Mouse (Mus musculus) hindbrain, postnatal 0 days (tissue): ENCODE measurements around the gene Ptges3l. TPM values are rescaled to one million over a fixed set of nuclear protein-coding genes. Genes with fewer than 3 reads are reported as not detected.
"Not testable (repeated sequence)": the region's sequence is repeated elsewhere in the genome, so short reads cannot be mapped to it uniquely, and the experiment has no call there.

ENCODE experiments used
- ATAC-seq: fragments of 200-750 bp; cut with Nextera tagmentation; 2 replicates; pipeline ENCODE4 v1.8.0; 2017; ENCODE audit warnings: mild to moderate bottlenecking, moderate TSS enrichment, moderate library complexity
- DNase-seq: peaks from one replicate; pipeline ENCODE4 v3.0.0-alpha.2; 2015; ENCODE audit warnings: low spot score
- H3K27ac ChIP-seq: fragments of 300-500 bp; sonication (generic); 2 replicates; pipeline ENCODE4 v1.5.1; 2014; ENCODE audit warnings: mild to moderate bottlenecking
- H3K27me3 ChIP-seq: fragments of 300-500 bp; sonication (generic); 2 replicates; pipeline ENCODE4 v1.6.1; 2014; ENCODE audit warnings: low read length, mixed read lengths; ENCODE audit not compliant: insufficient read depth
- H3K36me3 ChIP-seq: fragments of 300-500 bp; sonication (generic); 2 replicates; pipeline ENCODE4 v1.6.1; 2014; ENCODE audit warnings: low read length, mixed read lengths; ENCODE audit not compliant: insufficient read depth
- H3K4me1 ChIP-seq: fragments of 300-500 bp; sonication (generic); 2 replicates; pipeline ENCODE4 v1.6.1; 2014; ENCODE audit warnings: antibody characterized with exemption, low read length, mixed read lengths; ENCODE audit not compliant: insufficient read depth
- H3K4me2 ChIP-seq: fragments of 300-500 bp; sonication (generic); 2 replicates; pipeline ENCODE4 v1.6.1; 2014; ENCODE audit warnings: low read depth, mild to moderate bottlenecking, low read length, moderate library complexity, mixed read lengths
- H3K4me3 ChIP-seq: fragments of 300-500 bp; sonication (generic); 2 replicates; pipeline ENCODE4 v1.5.1; 2014; ENCODE audit warnings: low read length
- H3K9ac ChIP-seq: fragments of 300-500 bp; sonication (generic); replicated peaks from 2 replicates; pipeline ENCODE4 v1.6.1; 2014; ENCODE audit warnings: mild to moderate bottlenecking, low read length, moderate library complexity, mixed read lengths
- H3K9me3 ChIP-seq: fragments of 300-500 bp; sonication (generic); 2 replicates; pipeline ENCODE4 v1.6.1; 2016; ENCODE audit warnings: low read length, mixed read lengths
- CTCF ChIP-seq: IDR thresholded peaks from 2 replicates; pipeline ENCODE4 v1.5.1; 2016; ENCODE audit warnings: antibody characterized with exemption, control low read depth, low read depth
- WGBS: fragments of 180-500 bp; shearing (Covaris S2); extraction: QIAGEN DNeasy Blood & Tissue Kit; methylation state at CpG from one replicate; pipeline ENCODE4 v1.1.7; 2014; 5-methylcytosine and 5-hydroxymethylcytosine counted together
- polyA plus RNA-seq: library from polyadenylated mRNA; unstranded; fragments of >200 nt; fragmentation: Nextera tagmentation; extraction: Ambion mirVana; gene quantifications from 2 replicates; pipeline ENCODE4 v1.2.1, GENCODE M21; 2015
- total RNA-seq: library from RNA; depleted of rRNA; stranded (reverse); fragments of >200 nt; gene quantifications from 2 replicates; pipeline ENCODE4 v1.2.3, GENCODE M21; 2014

Gene Ptges3l
- total and polyA plus RNA-seq, 2 experiments from 2014 or later = 0.31 to 3.8 TPM

GRCm38 (mm10) chr11:101458217-101458616 lies 33.1 kb upstream of the Ptges3l start:
- Histone ChIP-seq H3K9me3 (no peaks in the 10 kb centered on the region), H3K36me3 (peaks cover 47% of the 10 kb centered on the region), H3K4me3 (no peak overlapping the region), H3K4me2 (no peak overlapping the region), H3K27me3 (no peaks in the 10 kb centered on the region), H3K9ac (no peak overlapping the region), H3K27ac (no peak overlapping the region), H3K4me1 (peaks cover 10% of the 10 kb centered on the region)
- no peak for TF ChIP-seq CTCF
- ATAC-seq (no peak), DNase-seq (no peak)
- WGBS = 85% methylated on average over 12 of the region's 12 CpGs

DNA sequence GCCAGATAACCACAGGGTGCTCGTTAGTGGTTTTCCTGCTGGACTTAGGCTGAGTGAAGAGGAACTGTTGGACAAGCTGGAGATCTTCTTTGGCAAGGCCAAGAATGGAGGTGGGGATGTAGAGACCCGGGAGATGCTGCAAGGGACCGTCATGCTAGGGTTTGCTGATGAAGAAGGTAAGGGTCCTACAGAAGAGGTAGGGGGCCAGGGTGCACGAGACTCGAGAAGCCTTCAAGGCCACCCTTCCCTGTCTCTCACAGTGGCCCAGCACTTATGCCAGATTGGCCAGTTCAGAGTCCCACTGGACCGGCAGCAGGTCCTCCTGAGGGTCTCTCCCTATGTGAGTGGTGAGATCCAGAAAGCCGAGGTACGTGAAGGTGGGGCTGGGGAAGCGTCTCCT lies 32.5 kb upstream of the Ptges3l start:
- no peak for ATAC-seq
- DNase-seq = no peak
- Histone ChIP-seq H3K4me1 (peaks cover 8% of the 10 kb centered on the region; the same call in 1 of the 2 replicates), H3K4me2 (no peak overlapping the region), H3K9me3 (no peaks in the 10 kb centered on the region), H3K27me3 (no peaks in the 10 kb centered on the region), H3K9ac (no peak overlapping the region), H3K36me3 (peaks cover 43% of the 10 kb centered on the region), H3K4me3 (no peak overlapping the region), H3K27ac (no peak overlapping the region)
- WGBS = 89% methylated on average over 9 of the region's 9 CpGs
- TF ChIP-seq CTCF = no peak

GRCm38 (mm10) chr11:101455627-101456026 lies 30.5 kb upstream of the Ptges3l start:
- H3K9me3 ChIP-seq = no peaks in the 10 kb centered on the region
- 91% methylated on average over 7 of the region's 7 CpGs for WGBS
- DNase-seq = no peak
- H3K27ac ChIP-seq = no peak overlapping the region
- H3K4me3 ChIP-seq = no peak overlapping the region
- no peak for ATAC-seq
- no peaks in the 10 kb centered on the region for H3K27me3 ChIP-seq
- H3K9ac ChIP-seq = no peak overlapping the region
- TF ChIP-seq CTCF = no peak
- peaks cover 36% of the 10 kb centered on the region for H3K36me3 ChIP-seq
- 0 out of 2 replicates have a peak, but pooled peaks cover 4% of the 10 kb centered on the region for H3K4me1 ChIP-seq
- no peak overlapping the region for H3K4me2 ChIP-seq

GRCm38 (mm10) chr11:101454702-101455101 lies 29.6 kb upstream of the Ptges3l start:
- 18% methylated on average over 6 of the region's 6 CpGs for WGBS

DNA sequence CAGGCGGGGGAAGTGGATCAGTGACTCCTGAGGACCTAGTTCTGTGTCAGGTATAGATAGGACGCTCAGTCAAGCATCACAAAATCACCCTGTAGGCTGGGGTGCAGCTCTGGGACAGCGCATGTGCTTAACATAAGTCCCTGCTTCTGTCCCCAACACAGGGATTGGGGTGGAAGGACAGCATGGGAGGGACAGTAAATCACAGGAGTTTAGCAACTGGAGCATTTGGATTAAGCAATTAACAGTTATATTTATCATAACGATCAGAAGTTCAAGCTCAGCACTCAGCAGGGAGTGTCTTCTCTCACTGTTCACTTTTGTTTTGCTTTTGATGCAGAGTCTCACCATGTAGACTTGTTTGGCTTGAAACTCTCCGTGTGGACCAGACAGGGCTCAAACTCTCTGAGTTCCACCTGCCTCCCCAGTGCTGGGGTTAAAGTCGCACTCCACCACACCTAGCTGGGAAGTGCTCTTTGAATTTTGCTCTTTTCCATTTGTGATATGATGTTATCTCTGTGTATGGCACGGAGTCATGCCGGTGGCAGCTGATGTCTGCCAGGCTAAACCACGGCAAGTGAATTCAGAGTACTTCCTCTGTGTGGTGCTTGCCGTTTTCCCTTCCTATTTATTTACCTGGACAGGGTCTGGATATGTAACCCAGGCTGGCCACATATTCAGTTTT lies 27.1 kb upstream of the Ptges3l start:
- TF ChIP-seq CTCF = no peak
- 74% methylated on average over 10 of the region's 10 CpGs for WGBS
- no peak for DNase-seq
- Histone ChIP-seq H3K27me3 (no peaks in the 10 kb centered on the region), H3K9ac (no peak overlapping the region), H3K4me1 (0 out of 2 replicates have a peak, but pooled peaks cover 4% of the 10 kb centered on the region), H3K4me3 (no peak overlapping the region), H3K4me2 (no peak overlapping the region), H3K27ac (no peak overlapping the region), H3K9me3 (no peaks in the 10 kb centered on the region), H3K36me3 (0 out of 2 replicates have a peak, but pooled peaks cover 5% of the 10 kb centered on the region)
- no peak for ATAC-seq

More at GRCm38 (mm10) chr11:101454702-101455101, 29.6 kb upstream of the Ptges3l start:
- ATAC-seq = peak; percentile 65
- Histone ChIP-seq H3K4me1 (0 out of 2 replicates have a peak, but pooled peaks cover 4% of the 10 kb centered on the region), H3K36me3 (peaks cover 28% of the 10 kb centered on the region), H3K27ac (peak overlapping the region; percentile 51), H3K4me2 (no peak overlapping the region), H3K9me3 (no peaks in the 10 kb centered on the region), H3K9ac (no peak overlapping the region), H3K4me3 (no peak overlapping the region), H3K27me3 (no peaks in the 10 kb centered on the region)
- no peak for TF ChIP-seq CTCF
- DNase-seq = peak; percentile 64

DNA sequence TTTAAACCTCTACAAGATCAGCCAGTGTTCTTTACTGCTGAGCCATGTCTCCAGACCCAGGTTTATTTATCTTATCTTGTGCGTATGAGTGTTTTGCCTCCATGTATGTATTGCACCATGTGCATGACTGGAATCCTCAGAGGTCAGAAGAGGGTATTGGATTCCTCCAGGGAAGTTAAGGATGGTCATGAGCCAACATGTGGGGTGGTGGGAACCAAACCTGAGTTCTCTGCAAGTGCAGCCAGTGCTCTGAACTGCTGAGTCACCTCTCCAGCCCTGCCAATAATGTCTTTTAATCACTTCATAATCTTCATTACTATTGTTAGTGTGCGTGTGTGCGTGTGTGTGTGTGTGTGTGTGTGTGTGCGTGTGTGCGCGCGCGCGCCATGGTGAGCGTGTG lies 26.4 kb upstream of the Ptges3l start:
- Histone ChIP-seq H3K27me3 (no peaks in the 10 kb centered on the region), H3K27ac (no peak overlapping the region), H3K4me2 (no peak overlapping the region), H3K9me3 (no peaks in the 10 kb centered on the region), H3K4me3 (no peak overlapping the region), H3K9ac (no peak overlapping the region), H3K36me3 (no peaks in the 10 kb centered on the region), H3K4me1 (0 out of 2 replicates have a peak, but pooled peaks cover 4% of the 10 kb centered on the region)
- no peak for TF ChIP-seq CTCF
- ATAC-seq = no peak
- no peak for DNase-seq
- 94% methylated on average over 10 of the region's 10 CpGs for WGBS

DNA sequence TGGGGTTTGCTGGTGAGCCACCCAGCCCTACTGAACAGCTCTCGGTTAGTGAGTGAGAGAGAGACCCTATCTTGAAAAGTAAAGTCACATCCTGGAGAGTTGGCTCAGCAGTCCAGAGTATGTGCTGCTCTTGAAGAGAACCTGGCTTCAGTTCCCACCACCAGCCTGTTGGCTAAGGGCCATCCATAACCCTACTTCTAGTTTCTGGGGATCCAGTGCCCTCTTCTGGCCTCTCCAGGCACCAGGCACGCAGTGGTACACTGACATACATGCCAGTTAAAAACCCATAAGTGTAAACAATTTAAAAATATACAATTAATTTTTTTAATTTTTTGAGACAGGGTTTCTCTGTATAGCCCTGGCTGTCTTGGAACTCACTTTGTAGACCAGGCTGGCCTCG lies 25.3 kb upstream of the Ptges3l start:
- no peak overlapping the region for H3K27ac ChIP-seq
- no peaks in the 10 kb centered on the region for H3K27me3 ChIP-seq
- 0 out of 2 replicates have a peak, but pooled peaks cover 4% of the 10 kb centered on the region for H3K4me1 ChIP-seq
- H3K4me2 ChIP-seq = no peak overlapping the region
- no peak for ATAC-seq
- peak; percentile 22 for TF ChIP-seq CTCF
- H3K36me3 ChIP-seq = no peaks in the 10 kb centered on the region
- no peaks in the 10 kb centered on the region for H3K9me3 ChIP-seq
- WGBS = 79% methylated on average over 3 of the region's 3 CpGs
- no peak overlapping the region for H3K9ac ChIP-seq
- no peak overlapping the region for H3K4me3 ChIP-seq
- no peak for DNase-seq

DNA sequence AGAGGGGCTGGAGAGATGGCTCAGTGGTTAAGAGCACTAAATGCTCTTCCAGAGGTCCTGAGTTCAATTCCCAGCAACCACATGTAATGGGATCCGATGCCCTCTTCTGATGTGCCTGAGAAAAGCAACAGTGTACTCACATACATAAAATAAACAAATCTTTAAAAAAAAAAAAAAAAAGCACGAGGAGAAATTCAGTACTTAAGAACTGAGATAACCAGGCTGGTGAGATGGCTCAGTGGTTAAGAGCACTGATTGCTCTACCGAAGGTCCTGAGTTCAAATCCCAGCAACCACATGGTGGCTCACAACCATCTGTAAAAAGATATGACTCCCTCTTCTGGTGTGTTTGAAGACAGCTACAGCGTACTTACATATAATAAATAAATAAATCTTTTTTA lies 24.5 kb upstream of the Ptges3l start:
- H3K4me1 ChIP-seq, H3K4me2 ChIP-seq, ATAC-seq, H3K9me3 ChIP-seq, H3K27ac ChIP-seq, DNase-seq, H3K36me3 ChIP-seq, H3K4me3 ChIP-seq, H3K9ac ChIP-seq, H3K27me3 ChIP-seq: not testable (repeated sequence)
- WGBS = 90% methylated on average over 4 of the region's 4 CpGs
